Mouse (Mus musculus) splenic B cell, adult 2 months (primary cell): ENCODE results near the gene Slc39a11.

Experiments used
- DNase-seq: peaks from one replicate; pipeline ENCODE4 v3.0.0-alpha.2; 2011; ENCODE audit warnings: low read depth, low spot score
- H3K27me3 ChIP-seq: 2 replicates; pipeline ENCODE4 v1.6.1; 2012; ENCODE audit warnings: mild to moderate bottlenecking, low read length, moderate library complexity, mixed read lengths; ENCODE audit not compliant: control insufficient read depth, poor library complexity, insufficient read depth, severe bottlenecking
- H3K36me3 ChIP-seq: 2 replicates; pipeline ENCODE4 v1.6.1; 2012; ENCODE audit warnings: mild to moderate bottlenecking, low read length, moderate library complexity, mixed read lengths; ENCODE audit not compliant: control insufficient read depth, poor library complexity, insufficient read depth, severe bottlenecking

Slc39a11 gene

GRCm38 (mm10) chr11:113368046-113368445, 281.8 kb downstream of the Slc39a11 start:
- DNase-seq: no peak
- no peaks in the 10 kb centered on the region for H3K27me3 ChIP-seq
- no peaks in the 10 kb centered on the region for H3K36me3 ChIP-seq

GRCm38 (mm10) chr11:113366257-113367030, 283.4 kb downstream of the Slc39a11 start:
- Histone ChIP-seq H3K27me3 (no peaks in the 10 kb centered on the region), H3K36me3 (no peaks in the 10 kb centered on the region)
- no peak for DNase-seq

GRCm38 (mm10) chr11:113363739-113364138, 286.1 kb downstream of the Slc39a11 start:
- no peaks in the 10 kb centered on the region for H3K27me3 ChIP-seq
- H3K36me3 ChIP-seq: no peaks in the 10 kb centered on the region
- DNase-seq: no peak

GRCm38 (mm10) chr11:113362617-113363016, 287.3 kb downstream of the Slc39a11 start:
- no peaks in the 10 kb centered on the region for H3K27me3 ChIP-seq
- no peak for DNase-seq

GRCm38 (mm10) chr11:113360049-113360835, 289.6 kb downstream of the Slc39a11 start:
- no peaks in the 10 kb centered on the region for H3K36me3 ChIP-seq
- no peak for DNase-seq
- H3K27me3 ChIP-seq: no peaks in the 10 kb centered on the region

More at GRCm38 (mm10) chr11:113362617-113363016, 287.3 kb downstream of the Slc39a11 start:
- no peaks in the 10 kb centered on the region for H3K36me3 ChIP-seq

- Histone ChIP-seq H3K27me3 (no peaks in the 10 kb centered on the region), H3K36me3 (no peaks in the 10 kb centered on the region)
- DNase-seq: no peak
These were observed 293.9 kb downstream of the Slc39a11 start for GRCm38 (mm10) chr11:113355932-113356331.

- H3K27me3 ChIP-seq: no peaks in the 10 kb centered on the region
- H3K36me3 ChIP-seq: no peaks in the 10 kb centered on the region
- DNase-seq: no peak
These were observed 297.6 kb downstream of the Slc39a11 start for GRCm38 (mm10) chr11:113352085-113352815.

- peak; percentile 22 for DNase-seq
- Histone ChIP-seq H3K27me3 (no peaks in the 10 kb centered on the region), H3K36me3 (no peaks in the 10 kb centered on the region)
These were observed 299.3 kb downstream of the Slc39a11 start for GRCm38 (mm10) chr11:113350583-113350982.

- DNase-seq: no peak
- Histone ChIP-seq H3K27me3 (no peaks in the 10 kb centered on the region), H3K36me3 (no peaks in the 10 kb centered on the region)
These were observed 302.9 kb downstream of the Slc39a11 start for GRCm38 (mm10) chr11:113346895-113347514.

GRCm38 (mm10) chr11:113339770-113340169, 310.1 kb downstream of the Slc39a11 start:
- no peaks in the 10 kb centered on the region for H3K27me3 ChIP-seq
- peak; percentile 71 for DNase-seq
- no peaks in the 10 kb centered on the region for H3K36me3 ChIP-seq

- Histone ChIP-seq H3K27me3 (no peaks in the 10 kb centered on the region), H3K36me3 (no peaks in the 10 kb centered on the region)
- peak; percentile 46 for DNase-seq
These were observed 311.3 kb downstream of the Slc39a11 start for GRCm38 (mm10) chr11:113338581-113338980.

- no peak for DNase-seq
- H3K36me3 ChIP-seq: no peaks in the 10 kb centered on the region
- H3K27me3 ChIP-seq: no peaks in the 10 kb centered on the region
These were observed 314.2 kb downstream of the Slc39a11 start for GRCm38 (mm10) chr11:113335706-113336105.

GRCm38 (mm10) chr11:113334444-113334881, 315.4 kb downstream of the Slc39a11 start:
- Histone ChIP-seq H3K27me3 (no peaks in the 10 kb centered on the region), H3K36me3 (no peaks in the 10 kb centered on the region)
- DNase-seq: no peak

- DNase-seq: no peak
- no peaks in the 10 kb centered on the region for H3K36me3 ChIP-seq
- H3K27me3 ChIP-seq: no peaks in the 10 kb centered on the region
These were observed 316.3 kb downstream of the Slc39a11 start for GRCm38 (mm10) chr11:113333535-113333934.
